Mouse (Mus musculus) gastrocnemius, postnatal 14 days (tissue): ENCODE results near the gene Fbxw8. TPM values are rescaled to one million over a fixed set of nuclear protein-coding genes. Genes with fewer than 3 reads are reported as not detected.

Experiments
- DNase-seq: peaks from one replicate; pipeline ENCODE4 v3.0.0; 2021; ENCODE audit warnings: mixed read lengths
- intact Hi-C: fragments of 180-260 bp; cut with DNase I; formaldehyde crosslinking; loops from one replicate; pipeline ENCODE4 v1.15.1; 2025; ENCODE audit warnings: low total_unique reads
- total RNA-seq, 2 experiments: library from RNA; stranded (reverse); gene quantifications; 2 replicates each; pipeline ENCODE4 v1.2.3; 2021

The Fbxw8 gene
- total RNA-seq, 2 experiments from 2014 or later, result 24.0 to 27.1 TPM

DNA sequence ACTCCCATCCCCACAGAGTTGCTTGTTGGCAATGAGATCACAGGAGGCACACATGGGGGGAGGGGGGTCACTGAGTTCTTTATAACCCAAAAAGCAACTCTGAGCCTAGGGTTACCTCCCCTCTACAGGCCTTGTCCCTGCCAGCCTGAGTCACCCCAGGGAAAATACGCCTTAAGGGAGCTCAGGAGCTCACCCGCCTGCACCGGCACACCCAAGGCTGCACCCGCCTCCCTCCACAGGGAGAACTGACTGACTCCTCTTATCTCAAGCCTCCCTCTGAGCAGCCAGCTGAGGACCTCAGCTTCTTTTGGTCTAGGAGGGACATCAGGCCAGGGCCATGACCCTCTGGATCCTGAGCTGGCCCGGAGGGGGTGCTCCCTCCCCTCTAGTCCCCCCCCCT, 124.2 kb downstream of the Fbxw8 start:
- intact Hi-C loops, result no loop called here
- no peak for DNase-seq

DNA sequence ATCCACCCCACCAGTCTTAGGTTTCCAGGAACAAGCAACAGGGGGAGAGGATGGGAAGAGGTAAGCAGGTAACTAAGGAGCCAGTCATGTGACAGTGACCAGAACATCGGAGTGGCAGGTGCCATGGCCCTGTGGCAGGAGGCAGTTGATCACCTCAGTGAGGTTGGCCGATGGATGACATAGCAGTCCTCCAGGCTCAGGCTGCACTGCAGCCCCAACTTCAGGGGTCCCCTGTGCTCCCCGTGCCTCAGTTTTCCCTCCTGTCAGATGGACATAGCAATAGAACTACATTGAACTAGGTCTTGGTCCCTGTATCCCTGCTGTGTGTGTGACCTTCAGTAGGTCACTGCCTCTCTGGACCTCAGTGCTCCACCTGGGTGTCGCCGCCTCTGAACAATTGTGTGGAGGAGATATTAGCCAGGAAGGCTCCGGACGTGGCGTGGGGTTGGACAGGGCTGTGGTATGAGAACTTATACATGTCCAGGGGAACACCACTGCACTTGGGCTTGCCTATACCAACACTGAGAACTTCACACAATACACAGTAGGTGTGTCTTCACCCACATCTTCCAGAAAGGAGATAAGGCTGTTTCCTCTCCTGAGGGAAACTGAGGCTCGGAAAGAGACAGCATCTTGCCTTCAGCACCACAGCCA, 125.1 kb downstream of the Fbxw8 start:
- DNase-seq, result no peak

DNA sequence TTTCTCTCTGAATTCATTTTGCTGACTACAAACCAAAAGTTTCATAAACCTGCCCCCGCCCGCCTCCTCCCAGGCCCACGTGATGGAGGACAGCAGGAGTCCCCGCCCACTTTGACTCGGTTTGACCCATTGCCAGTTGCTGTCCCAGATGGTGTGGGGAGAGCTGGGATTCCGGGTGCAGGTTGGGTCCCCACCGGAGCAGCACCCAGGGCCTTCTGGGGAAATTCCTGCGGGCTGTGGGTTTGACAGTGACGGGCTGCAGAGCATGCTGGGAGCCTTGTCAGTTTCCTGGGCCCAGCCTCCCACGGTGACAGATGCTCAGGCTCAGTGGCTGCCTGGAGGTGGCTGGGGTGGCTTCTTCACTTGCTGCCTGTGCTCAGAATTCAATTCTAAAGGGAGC, 125.8 kb downstream of the Fbxw8 start:
- intact Hi-C loops, result no loop called here
- no peak for DNase-seq

More for the DNA sequence above, 125.1 kb downstream of the Fbxw8 start:
- intact Hi-C loops, result no loop called here

DNA sequence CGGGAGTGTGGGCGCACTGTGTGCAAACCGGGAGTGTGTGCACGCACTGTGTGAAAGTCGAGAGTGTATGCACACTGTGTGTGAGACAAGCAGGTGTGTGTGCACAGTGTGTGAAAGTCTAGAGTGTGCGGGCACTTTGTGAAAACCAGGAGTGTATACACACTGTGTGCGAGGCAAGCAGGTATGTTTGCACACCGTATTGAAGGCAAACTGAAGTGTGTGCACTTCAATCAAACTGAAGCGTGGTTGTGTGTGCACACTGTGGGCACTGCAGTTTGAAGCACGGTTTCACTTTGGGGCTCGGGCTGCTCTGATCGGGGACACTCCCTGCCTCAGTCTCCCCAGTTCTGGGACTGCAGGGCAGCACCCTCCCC, 126.2 kb downstream of the Fbxw8 start:
- intact Hi-C loops, result no loop called here
- DNase-seq, result no peak

DNA sequence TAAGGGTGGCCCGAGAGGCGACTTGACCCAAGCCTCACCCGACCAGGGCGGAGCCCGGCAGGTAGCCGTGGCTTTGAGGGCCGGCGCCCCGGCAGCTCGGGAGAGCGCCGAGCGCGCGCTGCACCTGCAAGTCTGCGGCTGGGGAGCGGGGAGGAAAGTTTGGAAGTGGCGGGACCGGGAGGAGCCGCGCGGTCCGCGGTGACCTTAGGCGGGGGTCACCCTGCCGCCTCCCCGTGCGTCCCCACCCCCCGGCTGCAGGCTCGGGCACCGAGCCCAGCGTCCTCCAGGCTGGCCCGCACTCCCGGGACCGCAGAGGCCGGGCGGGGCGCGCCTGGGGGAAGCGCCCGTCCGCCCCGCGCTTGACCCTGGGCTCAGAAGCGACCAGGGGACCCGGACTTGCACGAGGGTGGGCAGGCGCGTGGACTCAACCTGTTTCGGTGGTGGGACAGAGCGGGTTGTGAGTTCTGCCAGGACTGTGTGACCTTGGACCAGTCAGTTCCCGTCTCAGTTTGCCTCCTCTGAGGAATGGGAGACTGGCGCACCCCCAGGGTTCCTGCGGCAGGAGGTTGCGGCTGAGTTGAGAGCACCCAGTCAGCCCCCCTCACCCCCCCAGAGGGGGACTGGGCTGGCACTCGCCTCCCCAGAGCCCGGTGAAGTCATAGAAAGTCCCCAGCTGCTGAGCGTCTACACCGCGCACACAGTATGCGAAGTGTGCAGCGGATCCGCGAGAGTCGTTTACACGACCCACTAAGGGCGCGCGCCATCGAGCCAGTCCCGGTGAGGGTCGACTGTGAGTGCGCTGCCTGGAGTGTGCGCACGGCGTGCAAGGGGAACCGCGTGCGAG, 126.9 kb downstream of the Fbxw8 start:
- intact Hi-C loops, result no loop called here
- no peak for DNase-seq

DNA sequence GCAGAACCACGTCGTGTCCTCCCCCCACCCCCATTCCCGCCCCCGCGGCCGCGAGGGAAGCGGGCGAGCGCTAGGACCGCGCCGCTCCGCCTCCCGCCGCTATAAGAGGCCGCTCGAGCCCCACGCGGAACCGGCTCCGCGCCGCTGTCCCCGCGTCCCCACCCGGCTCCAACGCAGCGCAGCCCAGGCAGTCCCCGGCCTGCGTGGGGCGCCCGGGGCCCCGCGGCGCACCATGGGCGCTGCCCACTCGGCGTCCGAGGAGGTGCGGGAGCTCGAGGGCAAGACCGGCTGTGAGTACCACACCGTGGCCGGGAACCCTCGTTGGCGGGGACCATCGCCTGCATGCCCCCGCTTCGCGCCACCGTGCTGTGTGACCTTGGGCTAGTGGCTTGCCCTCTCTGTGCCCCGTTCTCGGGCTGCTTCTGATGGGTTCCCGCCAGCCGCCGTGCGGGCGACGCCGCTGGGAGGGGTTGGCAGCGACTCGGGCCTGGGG, 127.5 kb downstream of the Fbxw8 start, which contains the start of gene Tesc:
Tesc (plus strand) TSS at position 46 of the 493 bp plus-strand sequence.
- intact Hi-C loops, result no loop called here
- no peak for DNase-seq

DNA sequence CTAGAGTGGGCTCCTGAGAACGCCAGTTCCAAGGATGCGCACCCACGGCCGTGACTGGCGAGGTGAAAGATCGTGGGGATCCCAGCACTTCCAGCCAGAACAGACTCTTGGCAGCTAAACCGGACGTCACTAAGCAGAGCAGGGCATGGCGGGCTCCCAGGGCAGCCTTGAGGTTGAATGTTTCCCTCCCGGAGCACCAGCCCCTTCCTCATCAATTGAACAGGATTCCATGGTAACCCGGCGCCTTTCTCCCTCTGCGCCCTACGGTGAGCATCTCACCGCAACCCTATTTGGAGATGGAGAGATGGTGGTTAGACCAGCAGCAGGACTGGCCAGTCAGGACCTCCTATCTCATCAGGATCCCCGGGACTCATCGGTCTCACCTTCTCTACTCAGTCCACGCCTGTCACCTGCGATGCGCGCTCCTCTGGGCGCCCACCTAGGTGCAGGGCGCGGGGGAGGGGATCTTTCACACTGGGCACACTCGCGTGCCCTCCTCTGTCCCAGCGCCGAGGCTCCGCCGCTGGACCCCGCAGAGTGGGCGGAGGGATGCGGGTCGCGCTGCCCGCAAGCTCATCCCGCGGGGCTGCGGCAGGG, 128.1 kb downstream of the Fbxw8 start:
- no peak for DNase-seq
- intact Hi-C loops, result no loop called here

DNA sequence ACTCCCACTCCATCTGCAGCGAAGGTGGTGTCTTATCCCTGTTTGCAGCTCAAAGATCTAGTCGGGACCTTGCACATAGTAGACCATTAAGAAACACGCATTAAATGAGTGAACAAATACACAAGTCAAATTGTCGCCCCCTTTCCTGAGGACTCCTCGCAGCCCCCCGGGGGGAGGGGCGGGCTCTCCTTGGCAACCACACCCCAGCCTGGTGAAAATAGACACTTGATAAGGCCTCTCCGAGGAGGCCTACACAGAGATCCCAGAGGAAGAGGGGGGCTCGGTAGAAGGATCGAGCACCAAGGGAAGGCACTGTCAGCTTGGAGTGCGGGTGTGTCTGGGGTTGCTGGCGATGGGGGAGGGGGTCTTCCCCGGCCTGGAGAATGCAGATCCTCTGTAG, 128.9 kb downstream of the Fbxw8 start:
- DNase-seq, result no peak
- intact Hi-C loops, result no loop called here

DNA sequence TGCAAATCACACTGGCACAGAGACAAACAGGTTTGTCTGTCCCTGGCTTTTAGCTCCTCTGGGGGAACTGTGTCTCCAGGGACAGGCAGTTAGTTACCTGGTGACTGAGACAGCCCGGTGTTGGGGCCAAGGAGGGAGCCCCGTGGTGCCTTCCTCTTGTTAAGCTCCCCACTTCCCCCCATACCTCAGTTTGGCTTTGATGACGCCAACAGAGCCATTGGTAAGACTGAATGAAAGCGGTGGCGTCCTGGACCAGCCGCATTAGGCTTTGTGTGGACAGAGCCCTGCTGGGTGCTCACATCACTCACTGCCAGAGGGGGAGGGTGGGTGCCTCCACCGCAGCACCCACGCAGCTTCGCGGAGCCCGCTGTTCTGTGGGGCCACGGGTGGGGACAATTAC, 129.4 kb downstream of the Fbxw8 start:
- intact Hi-C loops, result no loop called here
- no peak for DNase-seq

DNA sequence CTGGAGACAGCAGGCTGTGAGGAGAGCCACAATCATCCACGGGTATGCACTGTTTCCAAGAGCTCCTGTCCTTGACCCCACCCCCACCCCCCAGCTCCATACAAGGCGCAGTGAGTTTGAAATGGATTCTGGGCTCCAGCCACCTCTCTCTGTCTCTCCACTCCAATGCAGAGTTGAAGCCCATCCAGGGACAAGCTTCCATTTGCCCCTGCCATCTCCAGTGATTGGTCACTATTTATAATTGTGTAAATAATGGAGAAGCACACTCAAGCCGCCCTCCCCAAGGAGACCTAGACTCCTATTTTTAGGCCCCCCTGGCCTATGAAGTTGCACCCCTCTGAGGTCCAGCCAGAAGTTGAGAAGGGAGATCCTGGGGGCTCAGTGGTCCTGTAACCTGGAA, 132.2 kb downstream of the Fbxw8 start:
- intact Hi-C loops, result no loop called here
- DNase-seq, result no peak

DNA sequence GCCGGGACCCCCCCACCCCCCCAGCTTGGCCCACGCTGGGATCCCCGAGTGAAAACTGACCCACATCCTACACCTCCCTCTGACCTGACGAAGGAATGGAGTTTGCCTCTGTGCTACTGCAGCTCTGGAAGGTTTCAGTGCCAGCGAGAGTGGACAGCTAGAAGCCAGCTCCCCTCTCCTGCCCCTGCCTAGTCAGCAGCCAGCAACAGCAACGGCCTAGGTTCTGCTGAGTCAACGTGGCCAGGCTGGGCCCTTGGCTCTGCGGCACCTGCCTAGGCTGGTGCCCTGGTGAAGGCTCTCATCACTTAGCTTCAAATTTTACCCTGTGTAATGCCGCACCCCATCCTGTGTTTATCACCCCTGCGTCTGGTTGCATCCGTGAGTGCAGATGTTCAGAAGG, 135.4 kb downstream of the Fbxw8 start:
- DNase-seq, result no peak
- intact Hi-C loops, result no loop called here

DNA sequence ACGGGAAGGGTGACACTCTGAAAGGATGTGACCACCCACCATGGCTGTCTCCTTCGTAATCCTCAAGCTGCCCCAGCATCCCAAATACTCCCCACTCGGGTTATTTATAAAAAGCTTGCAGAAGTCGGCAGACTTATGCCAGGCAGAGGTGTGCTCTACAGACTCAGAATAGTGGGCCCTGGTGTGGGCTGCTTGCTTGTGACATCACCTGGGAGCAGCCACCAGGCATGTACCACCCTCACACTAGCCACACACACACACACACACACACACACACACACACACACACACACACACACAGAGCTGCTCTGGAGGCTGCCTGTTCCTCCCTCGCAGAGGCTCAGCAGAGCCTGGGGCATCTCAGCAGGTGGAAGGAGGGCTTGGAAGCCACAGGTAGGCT, 137.7 kb downstream of the Fbxw8 start:
- no peak for DNase-seq
- intact Hi-C loops, result no loop called here

DNA sequence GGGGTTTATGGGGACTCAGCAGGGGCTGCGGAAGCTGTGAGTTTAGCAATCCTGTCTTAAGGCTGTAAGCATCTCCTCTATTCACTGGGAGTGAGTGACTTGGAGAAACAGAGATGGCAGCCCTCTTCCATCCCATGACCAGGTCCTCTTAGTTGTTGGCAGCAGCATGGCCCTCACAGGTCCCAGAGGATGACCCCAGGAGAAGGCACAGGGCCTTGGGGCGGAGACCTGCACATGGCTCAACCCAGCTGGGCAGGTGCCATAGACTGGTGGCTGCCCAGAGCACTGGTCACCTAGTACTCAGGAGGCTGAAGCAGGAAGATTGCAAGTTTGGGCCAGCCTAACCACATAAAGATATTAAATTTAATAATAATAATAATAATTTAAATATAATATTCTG, 139.6 kb downstream of the Fbxw8 start:
- intact Hi-C loops, result no loop called here

DNA sequence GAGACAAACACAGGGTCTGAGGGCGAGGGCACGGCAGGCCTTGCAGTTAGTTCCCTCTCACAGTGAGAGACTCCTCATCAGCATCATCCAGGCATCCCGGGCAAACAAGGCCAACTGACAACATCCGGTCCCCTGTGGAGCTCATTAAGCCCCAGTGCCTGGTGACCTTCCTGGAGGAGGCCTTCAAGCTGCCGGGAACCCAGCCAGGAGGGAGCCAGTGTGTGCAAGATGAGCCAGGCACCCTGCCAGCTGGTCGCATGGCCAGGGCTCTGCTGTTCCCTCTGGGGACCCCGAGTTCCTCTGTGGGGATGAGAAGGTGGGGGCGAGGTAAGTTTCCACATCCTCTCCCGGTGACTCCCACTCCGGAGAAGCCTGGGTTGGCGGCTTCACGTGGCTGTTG, 140.2 kb downstream of the Fbxw8 start:
- peak; percentile 51 for DNase-seq
- intact Hi-C loops, result no loop called here

More for the DNA sequence above, 139.6 kb downstream of the Fbxw8 start:
- no peak for DNase-seq

Other genes with a start within 250 kb of the Fbxw8 start
- 10 to 100 TPM in 1 of 2 experiments, 1 to 10 TPM in 1; 9.5 to 13.4 TPM for gene Fbxo21, start 178.7 kb downstream of the Fbxw8 start, total RNA-seq
- 1 to 10 TPM in 1 of 2 experiments, under 1 TPM in 1; 0.78 to 1.4 TPM for gene Tesc, start 127.7 kb downstream of the Fbxw8 start, total RNA-seq
- gene Hrk, start 9.2 kb upstream of the Fbxw8 start, total RNA-seq, result under 1 TPM; 0.09 to 0.25 TPM
- under 1 TPM; 0.62 to 0.84 TPM for gene Rnft2, start 89.7 kb upstream of the Fbxw8 start, total RNA-seq
- 1 to 10 TPM; 3.2 to 3.4 TPM for gene 2410131K14Rik, start 89.8 kb upstream of the Fbxw8 start, total RNA-seq